Mouse (Mus musculus): ENCODE results near the gene Gng12.

DNA sequence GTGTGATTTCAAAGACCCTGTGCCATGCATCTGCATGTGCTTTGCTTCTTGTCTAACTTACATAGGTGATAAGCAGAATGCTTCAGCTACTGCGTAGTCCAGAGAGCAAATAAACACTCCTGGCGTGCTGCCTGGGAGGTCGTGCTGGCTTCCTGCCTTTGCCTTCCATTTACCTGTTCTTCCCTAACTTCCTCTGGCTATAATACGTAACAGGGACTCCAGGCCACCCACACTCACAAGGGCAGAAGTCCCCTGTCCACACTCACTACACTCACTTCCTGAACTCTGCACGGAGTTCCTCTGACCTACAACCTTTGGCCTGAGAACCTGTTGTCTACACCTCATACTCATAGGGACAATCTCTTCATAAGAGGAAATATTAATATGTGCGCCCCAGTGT is 7.5 kb downstream of the Gng12 start:
- no peak for TF ChIP-seq CTCF (IDR thresholded peaks at IDR 0.05; ENCODE audit: insufficient read depth, low read length)
- TF ChIP-seq POLR2A (IDR thresholded peaks at IDR 0.05; ENCODE audit: borderline replicate concordance, extremely low read depth, low read depth, low read length), result no peak

Data from lung, adult 2 months (tissue).